Mouse (Mus musculus) liver, embryonic 15.5 days (tissue): ENCODE measurements around the gene Snap25. TPM values are rescaled to one million over a fixed set of nuclear protein-coding genes. Genes with fewer than 3 reads are reported as not detected.

Experiments used
- ATAC-seq: fragments of 200-750 bp; cut with Nextera tagmentation; 2 replicates; pipeline ENCODE4 v1.8.0; 2017; ENCODE audit warnings: moderate number of reproducible peaks, mild to moderate bottlenecking, moderate library complexity; ENCODE audit not compliant: insufficient read depth
- H3K27ac ChIP-seq: fragments of 300-500 bp; sonication (generic); replicated peaks from 2 replicates; pipeline ENCODE4 v1.5.1; 2015; ENCODE audit warnings: mild to moderate bottlenecking, inconsistent platforms
- H3K27me3 ChIP-seq: fragments of 300-500 bp; sonication (generic); 2 replicates; pipeline ENCODE4 v1.6.1; 2015; ENCODE audit warnings: mild to moderate bottlenecking, inconsistent platforms
- H3K36me3 ChIP-seq: fragments of 300-500 bp; sonication (generic); replicated peaks from 2 replicates; pipeline ENCODE4 v1.6.1; 2015; ENCODE audit warnings: moderate library complexity, mild to moderate bottlenecking, inconsistent platforms
- H3K4me1 ChIP-seq: fragments of 300-500 bp; sonication (generic); replicated peaks from 2 replicates; pipeline ENCODE4 v1.6.1; 2015; ENCODE audit warnings: inconsistent platforms
- H3K4me2 ChIP-seq: fragments of 300-500 bp; sonication (generic); 2 replicates; pipeline ENCODE4 v1.6.1; 2015; ENCODE audit warnings: moderate library complexity, mild to moderate bottlenecking, inconsistent platforms
- H3K4me3 ChIP-seq: fragments of 300-500 bp; sonication (generic); replicated peaks from 2 replicates; pipeline ENCODE4 v1.5.1; 2015; ENCODE audit warnings: mild to moderate bottlenecking, inconsistent platforms
- H3K9ac ChIP-seq: fragments of 300-500 bp; sonication (generic); 2 replicates; pipeline ENCODE4 v1.6.1; 2015; ENCODE audit warnings: moderate library complexity, mild to moderate bottlenecking, inconsistent platforms
- H3K9me3 ChIP-seq: fragments of 300-500 bp; sonication (generic); replicated peaks from 2 replicates; pipeline ENCODE4 v1.6.1; 2016; ENCODE audit warnings: inconsistent platforms
- WGBS: fragments of 180-500 bp; shearing (Covaris S2); methylation state at CpG from one replicate; pipeline ENCODE4 v1.1.7; 2015; ENCODE audit warnings: mixed read lengths; ENCODE audit not compliant: insufficient replicate concordance; 5-methylcytosine and 5-hydroxymethylcytosine counted together
- polyA plus RNA-seq: library from polyadenylated mRNA; unstranded; fragments of >200 nt; fragmentation: Nextera tagmentation; extraction: Ambion mirVana; gene quantifications from 2 replicates; pipeline ENCODE4 v1.2.1, GENCODE M21; 2015

Snap25 gene
- polyA plus RNA-seq, 1 experiment from 2014 or later: 0.07 TPM

DNA sequence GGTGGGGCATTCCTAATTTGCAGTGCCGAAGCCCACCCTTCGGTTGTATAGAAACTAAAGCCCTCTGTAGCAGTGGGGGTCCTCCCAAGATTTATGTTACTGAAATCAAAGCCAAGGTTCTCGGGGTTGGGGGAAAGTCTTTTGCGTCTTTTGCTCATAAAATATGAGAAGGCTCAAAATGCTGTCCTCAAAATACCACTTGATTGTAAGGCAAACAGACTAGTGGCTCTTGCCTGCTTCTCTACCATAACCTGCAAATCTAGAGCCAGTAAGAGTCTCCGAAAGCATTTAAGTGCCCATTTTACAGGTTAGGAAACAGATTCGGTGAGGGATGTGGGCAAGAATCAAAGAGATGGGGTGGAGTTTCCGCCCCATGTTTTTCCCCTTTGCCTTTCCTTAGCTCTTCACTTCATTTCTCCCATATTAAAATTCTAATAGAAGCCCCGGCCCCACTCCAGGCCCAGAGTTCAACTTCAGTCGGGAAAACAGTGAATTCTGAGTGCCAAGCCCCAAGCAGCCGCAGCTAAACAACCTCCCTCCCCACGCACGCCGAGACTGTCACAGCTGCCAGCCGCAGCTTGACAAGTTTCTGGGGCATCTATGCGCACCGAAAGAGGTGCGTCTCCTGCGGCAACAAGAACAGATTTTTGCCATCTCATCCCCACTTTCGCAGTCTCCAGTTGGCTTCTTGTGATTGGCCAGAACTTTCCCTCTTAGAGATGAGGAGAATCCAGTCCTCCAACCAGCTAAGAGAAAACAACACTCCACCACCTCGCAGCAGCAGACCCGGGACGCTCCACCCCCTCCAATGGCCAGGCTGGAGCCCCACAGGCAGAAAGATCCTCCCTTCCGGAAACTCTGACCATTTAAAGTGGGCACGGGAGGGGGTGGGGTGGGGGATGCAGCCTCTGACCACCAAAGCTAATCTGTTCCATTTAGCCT, 33.7 kb upstream of the Snap25 start:
- H3K36me3 ChIP-seq: no peaks in the 10 kb centered on the region
- H3K9ac ChIP-seq: no peak overlapping the region; the same call in 1 of the 2 replicates
- peak overlapping the region; percentile 65 for H3K4me2 ChIP-seq
- peak; percentile 75 for ATAC-seq
- peaks cover 27% of the 10 kb centered on the region for H3K27me3 ChIP-seq
- H3K9me3 ChIP-seq: no peaks in the 10 kb centered on the region
- 0 out of 2 replicates have a peak, but pooled peaks cover 6% of the 10 kb centered on the region for H3K4me1 ChIP-seq
- peak overlapping the region; percentile 59; the same call in 1 of the 2 replicates for H3K27ac ChIP-seq
- peak overlapping the region; percentile 45 for H3K4me3 ChIP-seq
- WGBS: 2% methylated on average over 24 of the region's 24 CpGs

DNA sequence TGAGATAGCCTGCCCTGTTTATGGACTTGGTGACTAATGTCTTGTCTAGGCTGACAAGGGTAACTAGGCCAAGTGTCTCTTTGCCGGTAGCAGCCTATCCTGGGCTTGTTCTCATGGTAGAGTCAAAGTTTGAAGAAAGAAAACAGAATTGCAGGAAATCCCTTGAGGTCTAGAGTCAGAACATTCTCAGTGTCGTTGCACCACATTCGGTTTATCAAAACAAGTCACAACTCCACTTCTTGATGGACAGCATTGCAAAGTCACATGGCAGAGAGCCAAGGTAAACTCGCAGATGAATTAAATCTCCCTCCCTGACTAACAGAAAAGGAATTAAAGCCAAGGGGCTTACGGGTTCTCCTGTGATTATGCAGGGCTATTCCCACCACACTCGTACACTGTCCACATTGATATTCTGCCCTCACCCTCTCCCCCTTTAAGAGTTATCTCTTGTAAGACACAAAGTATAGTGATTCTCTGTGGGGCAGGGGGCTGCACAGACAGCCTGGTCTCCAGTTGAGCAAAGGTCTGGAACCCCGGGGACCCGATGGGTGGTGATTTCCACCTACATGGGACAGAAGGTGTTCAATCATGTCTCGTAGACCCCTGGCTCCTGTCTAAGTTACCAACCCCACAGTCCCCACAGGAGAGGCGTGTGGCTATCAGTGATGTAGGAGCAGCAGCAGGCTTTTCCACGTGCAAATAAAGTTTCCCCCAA, 30.9 kb upstream of the Snap25 start:
- no peak for ATAC-seq
- Histone ChIP-seq H3K4me2 (no peak overlapping the region), H3K36me3 (no peaks in the 10 kb centered on the region), H3K4me3 (no peak overlapping the region), H3K27me3 (peaks cover 27% of the 10 kb centered on the region), H3K27ac (no peak overlapping the region), H3K9ac (no peak overlapping the region), H3K9me3 (no peaks in the 10 kb centered on the region), H3K4me1 (0 out of 2 replicates have a peak, but pooled peaks cover 6% of the 10 kb centered on the region)
- WGBS: 48% methylated on average over 11 of the region's 11 CpGs

GRCm38 (mm10) chr2:136686195-136686594, 27.1 kb upstream of the Snap25 start:
- Histone ChIP-seq H3K9me3 (no peaks in the 10 kb centered on the region), H3K9ac (no peak overlapping the region), H3K27me3 (no peaks in the 10 kb centered on the region), H3K4me1 (no peaks in the 10 kb centered on the region), H3K36me3 (no peaks in the 10 kb centered on the region), H3K27ac (no peak overlapping the region), H3K4me3 (no peak overlapping the region), H3K4me2 (no peak overlapping the region)
- 56% methylated on average over 3 of the region's 3 CpGs for WGBS
- no peak for ATAC-seq

DNA sequence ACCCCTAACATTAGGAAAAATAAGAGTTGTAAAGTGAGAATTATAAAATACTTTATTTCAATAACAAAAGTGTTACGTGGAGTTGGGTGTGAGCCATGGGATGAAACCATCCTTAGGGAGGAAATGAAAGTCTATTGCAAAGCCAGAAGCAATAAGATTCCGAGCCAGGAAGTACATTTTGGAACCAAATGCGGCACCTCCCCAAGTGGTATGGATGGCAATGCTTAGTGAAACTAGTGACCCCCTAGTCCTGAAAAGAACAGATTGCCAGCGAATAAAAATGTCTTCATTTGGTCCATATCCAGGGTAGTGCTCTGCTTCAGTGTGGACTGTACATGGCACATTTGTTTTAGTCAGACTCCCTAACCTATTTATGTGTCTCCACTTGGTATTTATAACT, 25.9 kb upstream of the Snap25 start:
- H3K4me1 ChIP-seq: no peaks in the 10 kb centered on the region
- H3K27me3 ChIP-seq: no peaks in the 10 kb centered on the region
- ATAC-seq: no peak
- H3K27ac ChIP-seq: no peak overlapping the region
- H3K36me3 ChIP-seq: no peaks in the 10 kb centered on the region
- WGBS: 53% methylated on average over 4 of the region's 4 CpGs
- H3K9me3 ChIP-seq: no peaks in the 10 kb centered on the region
- H3K4me3 ChIP-seq: no peak overlapping the region
- no peak overlapping the region for H3K9ac ChIP-seq
- no peak overlapping the region for H3K4me2 ChIP-seq

GRCm38 (mm10) chr2:136689476-136689875, 23.8 kb upstream of the Snap25 start:
- no peak overlapping the region for H3K9ac ChIP-seq
- 49% methylated on average over 4 of the region's 4 CpGs for WGBS
- H3K36me3 ChIP-seq: no peaks in the 10 kb centered on the region
- no peak for ATAC-seq
- no peaks in the 10 kb centered on the region for H3K4me1 ChIP-seq
- no peak overlapping the region for H3K27ac ChIP-seq
- H3K4me3 ChIP-seq: no peak overlapping the region
- H3K9me3 ChIP-seq: no peaks in the 10 kb centered on the region
- no peaks in the 10 kb centered on the region for H3K27me3 ChIP-seq
- H3K4me2 ChIP-seq: no peak overlapping the region

GRCm38 (mm10) chr2:136691681-136692080, 21.6 kb upstream of the Snap25 start:
- Histone ChIP-seq H3K36me3 (no peaks in the 10 kb centered on the region), H3K27me3 (no peaks in the 10 kb centered on the region), H3K9me3 (no peaks in the 10 kb centered on the region), H3K4me2 (no peak overlapping the region), H3K4me3 (no peak overlapping the region), H3K9ac (no peak overlapping the region), H3K27ac (no peak overlapping the region), H3K4me1 (no peaks in the 10 kb centered on the region)
- WGBS: 66% methylated on average over 1 of the region's 1 CpGs
- no peak for ATAC-seq

DNA sequence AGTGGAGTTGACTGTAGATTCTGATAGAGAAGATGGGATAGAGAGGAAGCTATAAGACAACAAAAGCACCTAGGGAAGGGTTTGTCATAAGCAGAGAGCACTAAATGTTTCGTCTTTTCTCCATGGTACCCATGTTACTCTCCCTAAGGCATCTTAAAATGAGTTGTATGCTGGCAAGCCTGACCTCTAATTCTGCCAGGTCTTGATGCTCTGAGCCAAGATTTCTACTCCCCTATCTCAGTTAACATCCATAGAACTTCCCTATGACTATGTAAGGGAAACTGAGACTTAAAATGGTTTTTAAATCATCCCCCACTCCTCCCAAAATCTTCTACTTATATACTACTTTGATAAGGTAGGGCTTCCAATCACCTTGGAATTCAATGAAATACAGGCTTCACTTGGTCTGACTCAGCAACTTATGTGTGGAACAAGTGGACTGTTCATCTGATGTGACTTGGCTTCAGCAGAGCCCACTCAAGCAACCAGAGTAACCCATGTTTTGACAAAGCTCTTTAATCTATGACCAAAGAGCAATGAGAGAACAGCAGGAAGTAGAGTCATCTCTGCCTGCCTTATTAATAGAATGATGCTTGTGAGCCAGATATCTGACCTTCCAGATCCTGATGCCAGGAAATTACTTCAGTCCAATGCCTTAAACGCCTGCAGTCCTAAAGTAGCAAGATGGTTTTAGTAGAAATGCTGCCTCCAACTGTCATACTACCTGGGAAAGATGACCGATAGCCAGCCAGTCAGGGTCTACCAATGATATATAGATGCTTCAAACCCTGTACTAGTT, 13.6 kb upstream of the Snap25 start:
- Histone ChIP-seq H3K36me3 (no peaks in the 10 kb centered on the region), H3K4me3 (no peak overlapping the region), H3K9me3 (no peaks in the 10 kb centered on the region), H3K4me2 (no peak overlapping the region), H3K27ac (no peak overlapping the region), H3K27me3 (no peaks in the 10 kb centered on the region), H3K9ac (no peak overlapping the region), H3K4me1 (no peaks in the 10 kb centered on the region)
- ATAC-seq: no peak
- WGBS: 44% methylated on average over 3 of the region's 3 CpGs

- Histone ChIP-seq H3K9ac (no peak overlapping the region), H3K4me1 (no peaks in the 10 kb centered on the region), H3K9me3 (no peaks in the 10 kb centered on the region), H3K27me3 (no peaks in the 10 kb centered on the region), H3K36me3 (no peaks in the 10 kb centered on the region), H3K4me2 (no peak overlapping the region), H3K27ac (no peak overlapping the region), H3K4me3 (no peak overlapping the region)
- ATAC-seq: no peak
- WGBS: 42% methylated on average over 2 of the region's 2 CpGs
These were observed 9.9 kb upstream of the Snap25 start for GRCm38 (mm10) chr2:136703376-136703775.

DNA sequence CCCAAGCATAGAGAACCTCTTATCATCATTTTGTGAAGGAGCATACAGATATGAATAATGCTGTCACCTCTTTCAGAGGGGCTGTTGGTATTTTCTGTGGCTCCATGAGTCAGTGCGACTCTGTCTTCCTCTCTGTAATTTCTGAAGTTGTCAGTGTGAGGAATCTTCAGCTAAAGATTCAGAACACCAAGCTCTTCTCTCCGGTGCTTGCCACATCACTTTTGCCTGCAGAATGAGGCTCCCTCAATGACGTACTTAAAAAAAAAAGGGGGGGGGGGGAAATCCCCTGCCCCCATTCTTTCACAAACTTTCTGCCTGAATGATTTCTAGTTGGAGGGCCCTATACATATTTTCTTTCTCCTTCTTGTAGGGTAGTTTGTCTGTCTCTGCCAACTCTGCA, 2.1 kb upstream of the Snap25 start:
- 38% methylated on average over 3 of the region's 3 CpGs for WGBS
- Histone ChIP-seq H3K9me3 (no peaks in the 10 kb centered on the region), H3K27me3 (peaks cover 30% of the 10 kb centered on the region), H3K36me3 (no peaks in the 10 kb centered on the region), H3K9ac (no peak overlapping the region), H3K4me3 (no peak overlapping the region), H3K27ac (no peak overlapping the region), H3K4me1 (no peaks in the 10 kb centered on the region), H3K4me2 (no peak overlapping the region)
- no peak for ATAC-seq

- Histone ChIP-seq H3K4me2 (no peak overlapping the region), H3K27ac (no peak overlapping the region), H3K36me3 (no peaks in the 10 kb centered on the region), H3K9me3 (no peaks in the 10 kb centered on the region), H3K27me3 (peaks cover 30% of the 10 kb centered on the region), H3K9ac (no peak overlapping the region), H3K4me1 (no peaks in the 10 kb centered on the region), H3K4me3 (no peak overlapping the region)
- ATAC-seq: no peak
- whole genome bisulfite sequencing: 7% methylated on average over 28 of the region's 28 CpGs
These were observed 1.4 kb upstream of the Snap25 start for GRCm38 (mm10) chr2:136711746-136712440.
